Mouse (Mus musculus) frontal cortex, postnatal 10 days (tissue): ENCODE measurements at regions not wholly inside any gene's neighbourhood (a gene's known extent, or its start where the extent isn't known, plus 50 kb on each side); places are given as distances from the start of the nearest gene placed in this dataset.
"Not testable (repeated sequence)": the region's sequence is repeated elsewhere in the genome, so short reads cannot be mapped to it uniquely, and the experiment has no call there.

Experiments
- DNase-seq, 2 experiments: peaks; one replicate each; pipeline ENCODE4 v3.0.0; 2022; ENCODE audit warnings: low spot score in 2 of 2, mixed read lengths in 1 of 2

- no peak for DNase-seq
Observed at GRCm38 (mm10) chr5:74829003-74829402, 126.3 kb upstream of the Lnx1 start.

- DNase-seq = no peak
Observed at GRCm38 (mm10) chr5:74827944-74828343, 125.2 kb upstream of the Lnx1 start.

GRCm38 (mm10) chr5:74825517-74826254 is 123.0 kb upstream of the Lnx1 start:
- DNase-seq = no peak

GRCm38 (mm10) chr5:74823719-74824118 is 121.0 kb upstream of the Lnx1 start:
- DNase-seq = no peak

GRCm38 (mm10) chr5:74821969-74822368 is 119.3 kb upstream of the Lnx1 start:
- no peak for DNase-seq

- DNase-seq = no peak
Observed at GRCm38 (mm10) chr5:74816523-74816922, 113.8 kb upstream of the Lnx1 start.

- no peak for DNase-seq
Observed at GRCm38 (mm10) chr5:74813396-74813795, 110.7 kb upstream of the Lnx1 start.

GRCm38 (mm10) chr5:74811046-74811445 is 108.3 kb upstream of the Lnx1 start:
- DNase-seq = no peak

- no peak for DNase-seq
Observed at GRCm38 (mm10) chr5:74807581-74808221, 105.0 kb upstream of the Lnx1 start.

- DNase-seq = no peak
Observed at GRCm38 (mm10) chr5:74801946-74802345, 99.2 kb upstream of the Lnx1 start.

- no peak for DNase-seq
Observed at GRCm38 (mm10) chr5:74800351-74800750, 97.6 kb upstream of the Lnx1 start.

- peak in 1 of 2 experiments; percentile 37 for DNase-seq
Observed at GRCm38 (mm10) chr5:74796421-74797067, 93.8 kb upstream of the Lnx1 start.

- no peak for DNase-seq
Observed at GRCm38 (mm10) chr5:74794726-74795125, 92.0 kb upstream of the Lnx1 start.

- no peak for DNase-seq
Observed at GRCm38 (mm10) chr5:74793431-74793830, 90.7 kb upstream of the Lnx1 start.

- no peak for DNase-seq
Observed at GRCm38 (mm10) chr5:74792936-74793335, 90.2 kb upstream of the Lnx1 start.

- DNase-seq = peak; percentile 40 to 65
Observed at GRCm38 (mm10) chr5:74792301-74792700, 89.6 kb upstream of the Lnx1 start.

- DNase-seq = not testable (repeated sequence)
Observed at GRCm38 (mm10) chr5:74790501-74790900, 87.8 kb upstream of the Lnx1 start.

GRCm38 (mm10) chr5:74783906-74784305 is 81.2 kb upstream of the Lnx1 start:
- no peak for DNase-seq

- DNase-seq = no peak
Observed at GRCm38 (mm10) chr5:74778076-74778465, 75.4 kb upstream of the Lnx1 start.

GRCm38 (mm10) chr5:74777381-74778075 is 74.8 kb upstream of the Lnx1 start:
- no peak for DNase-seq

GRCm38 (mm10) chr5:74776081-74776480 is 73.4 kb upstream of the Lnx1 start:
- DNase-seq = no peak

- no peak for DNase-seq
Observed at GRCm38 (mm10) chr5:74775596-74775995, 72.9 kb upstream of the Lnx1 start.
